Mouse (Mus musculus) G1E (cell line): ENCODE data around the gene Grn. TPM values are rescaled to one million over a fixed set of nuclear protein-coding genes. Genes with fewer than 3 reads are reported as not detected.
A peak's percentile ranks its signal among the peaks of the same experiment; 100 is the strongest.

Experiments used
- ATAC-seq: 2 replicates; pipeline ENCODE4 v1.8.0; 2016; ENCODE audit warnings: mild to moderate bottlenecking; ENCODE audit not compliant: insufficient number of reproducible peaks, poor library complexity, low FRiP score, severe bottlenecking; ENCODE audit errors: extremely low read depth
- DNase-seq: peaks from one replicate; pipeline ENCODE4 v3.0.0; 2012; ENCODE audit warnings: low spot score
- H3K27me3 ChIP-seq: 2 replicates; pipeline ENCODE4 v1.6.1; 2012; ENCODE audit warnings: mild to moderate bottlenecking, low read length, inconsistent platforms; ENCODE audit not compliant: insufficient read depth
- H3K36me3 ChIP-seq: replicated peaks from 2 replicates; pipeline ENCODE3; 2012; ENCODE audit warnings: mild to moderate bottlenecking, inconsistent platforms
- H3K4me1 ChIP-seq: 2 replicates; pipeline ENCODE4 v1.6.1; 2012; ENCODE audit warnings: low read depth, low read length, inconsistent platforms, mixed read lengths; ENCODE audit not compliant: insufficient read depth
- H3K4me3 ChIP-seq: 2 replicates; pipeline ENCODE4 v1.5.1; 2012; ENCODE audit warnings: low read depth, mild to moderate bottlenecking, inconsistent platforms, low read length, moderate library complexity, mixed read lengths
- H3K9me3 ChIP-seq: replicated peaks from 2 replicates; pipeline ENCODE4 v1.6.1; 2012; ENCODE audit warnings: inconsistent platforms
- CTCF ChIP-seq: IDR thresholded peaks from 2 replicates; pipeline ENCODE4 v1.5.1; 2012; ENCODE audit warnings: low read depth, low read length, inconsistent platforms, mixed read lengths
- GATA1 ChIP-seq: IDR thresholded peaks from 2 replicates; pipeline ENCODE4 v1.6.1; 2012; ENCODE audit warnings: borderline replicate concordance, low read length, inconsistent platforms, mixed read lengths
- GATA2 ChIP-seq: IDR thresholded peaks from 2 replicates; pipeline ENCODE4 v1.6.1; 2012; ENCODE audit warnings: low read depth, low read length, inconsistent platforms, borderline replicate concordance
- POLR2AphosphoS5 ChIP-seq: IDR thresholded peaks from 2 replicates; pipeline ENCODE4 v1.6.1; 2012; ENCODE audit warnings: low read depth, low read length, inconsistent platforms; ENCODE audit not compliant: insufficient replicate concordance
- TAL1 ChIP-seq: conservative IDR thresholded peaks from 2 replicates; pipeline ENCODE4 v1.6.1; 2012; ENCODE audit warnings: low read depth, low read length, inconsistent platforms, mixed read lengths
- polyA plus RNA-seq: library from polyadenylated mRNA; stranded (reverse); fragments of >175 nt; gene quantifications from 2 replicates; pipeline ENCODE4 v1.2.3, GENCODE M21; 2012
- total RNA-seq, 2 experiments: library from RNA; stranded (forward) in 1 of 2; stranded (reverse) in 1 of 2; fragments of 200-1000 nt in 1 of 2; fragments of >200 nt in 1 of 2; fragmentation: Nextera tagmentation in 1 of 2; gene quantifications; 2 replicates each; pipeline ENCODE4 v1.2.3; 2014 to 2017

The Grn gene
- total and polyA plus RNA-seq, 3 experiments: 21.1 to 65.8 (median 46.0) TPM

- Histone ChIP-seq H3K4me1 (peaks cover 30% of the 10 kb centered on the region), H3K9me3 (peaks cover 14% of the 10 kb centered on the region)
Observed at GRCm38 (mm10) chr11:102435754-102436470, 5.8 kb downstream of the Grn start.

GRCm38 (mm10) chr11:102436471-102436790, 6.3 kb downstream of the Grn start:
- TF ChIP-seq TAL1 (no peak), GATA1 (no peak), GATA2 (no peak), CTCF (no peak), POLR2AphosphoS5 (no peak)
- DNase-seq (no peak), ATAC-seq (no peak)
- Histone ChIP-seq H3K9me3 (peaks cover 14% of the 10 kb centered on the region), H3K4me1 (peaks cover 26% of the 10 kb centered on the region), H3K4me3 (no peak overlapping the region), H3K36me3 (peaks cover 36% of the 10 kb centered on the region), H3K27me3 (peaks cover 53% of the 10 kb centered on the region)

More at GRCm38 (mm10) chr11:102435754-102436470, 5.8 kb downstream of the Grn start:
- DNase-seq (no peak), ATAC-seq (no peak)
- TF ChIP-seq TAL1 (no peak), GATA2 (no peak)
- Histone ChIP-seq H3K36me3 (peaks cover 36% of the 10 kb centered on the region), H3K27me3 (peaks cover 49% of the 10 kb centered on the region), H3K4me3 (no peak overlapping the region)

- peaks cover 36% of the 10 kb centered on the region for H3K36me3 ChIP-seq
- peaks cover 57% of the 10 kb centered on the region for H3K27me3 ChIP-seq
- no peak for DNase-seq
- H3K9me3 ChIP-seq: peaks cover 14% of the 10 kb centered on the region
- H3K4me1 ChIP-seq: peaks cover 18% of the 10 kb centered on the region
- TF ChIP-seq TAL1: no peak
- no peak for TF ChIP-seq GATA2
- TF ChIP-seq POLR2AphosphoS5: no peak
- TF ChIP-seq GATA1: no peak
- TF ChIP-seq CTCF: no peak
- no peak for ATAC-seq
- H3K4me3 ChIP-seq: no peak overlapping the region; the same call in 1 of the 2 replicates
Observed at GRCm38 (mm10) chr11:102437120-102438061, 7.3 kb downstream of the Grn start.

GRCm38 (mm10) chr11:102438212-102439092, 8.3 kb downstream of the Grn start:
- peaks cover 57% of the 10 kb centered on the region for H3K27me3 ChIP-seq
- peaks cover 14% of the 10 kb centered on the region for H3K9me3 ChIP-seq
- H3K4me1 ChIP-seq: peaks cover 12% of the 10 kb centered on the region; the same call in 1 of the 2 replicates
- H3K36me3 ChIP-seq: peaks cover 31% of the 10 kb centered on the region
- DNase-seq (no peak), ATAC-seq (no peak)
- H3K4me3 ChIP-seq: no peak overlapping the region; the same call in 1 of the 2 replicates
- TF ChIP-seq GATA1: no peak
- TF ChIP-seq CTCF: peak; percentile 21; the same call in 1 of the 2 replicates

GRCm38 (mm10) chr11:102439093-102440082, 9.3 kb downstream of the Grn start:
- Histone ChIP-seq H3K4me1 (peaks cover 14% of the 10 kb centered on the region; the same call in 1 of the 2 replicates), H3K4me3 (no peak overlapping the region), H3K36me3 (peaks cover 22% of the 10 kb centered on the region), H3K27me3 (peaks cover 66% of the 10 kb centered on the region), H3K9me3 (peaks cover 14% of the 10 kb centered on the region)
- ATAC-seq (no peak), DNase-seq (no peak)
- TF ChIP-seq GATA2 (no peak), TAL1 (no peak), GATA1 (no peak), CTCF (no peak), POLR2AphosphoS5 (no peak)
